ENCODE assay signal across 28 mouse cellular contexts in genomic region chr1:52702738-52703491, GRCm38 (mm10). TPM values are rescaled to one million over a fixed set of nuclear protein-coding genes. Genes with fewer than 3 reads are reported as not detected.
DNase-seq lines count a peak whose midpoint lies in the region; ATAC-seq and TF ChIP-seq lines count a peak whose summit lies in the region.
"Had no signal": no experiment of that assay in that cellular context is flagged by ENCODE, and none has a peak within 500 bp of the region (broad histone marks: within the 10 kb centered on the region; RNA-seq: fewer than 3 reads in every experiment).

No protein-coding gene starts in this region.

- peak; percentile 89 for ATAC-seq in common myeloid progenitor, adult 5-6 weeks (replicated peaks; ENCODE audit: low read depth, poor library complexity, severe bottlenecking)
- peak; percentile 78 for ATAC-seq in monocyte, adult 5-6 weeks (replicated peaks; ENCODE audit: insufficient number of reproducible peaks, low FRiP score, low TSS enrichment, poor library complexity, severe bottlenecking)
- ATAC-seq in hindbrain, embryonic 11.5 days (ENCODE audit: low FRiP score): no peak
- ATAC-seq: forebrain, embryonic 15.5 days; liver, embryonic 12.5 days had no signal

- TF ChIP-seq POLR2A in MEL (IDR thresholded peaks at IDR 0.05; ENCODE audit: control insufficient read depth in 1 of 2, insufficient read depth in 1 of 2, low read depth in 1 of 2, low read length in 2 of 2, poor library complexity in 1 of 2): no peak

- H3K27me3 ChIP-seq in MEL (ENCODE audit: control insufficient read depth in 1 of 2, insufficient read depth in 2 of 2, low read length in 2 of 2): no peaks in the 10 kb centered on the region
- no peaks in the 10 kb centered on the region for H3K27me3 ChIP-seq in hindbrain, embryonic 11.5 days (ENCODE audit: control insufficient read depth, insufficient read depth, low read length)
- H3K27me3 ChIP-seq: CH12.LX; forebrain, embryonic 15.5 days; heart, embryonic 12.5 days; hindbrain, embryonic 13.5 days; kidney, embryonic 15.5 days; limb, embryonic 12.5 days; liver, embryonic 12.5 days; neural tube, embryonic 12.5 days had no signal

- no peak overlapping the region for H3K4me3 ChIP-seq in layer of hippocampus, adult 2 months
- H3K4me3 ChIP-seq in MEL (ENCODE audit: control insufficient read depth in 1 of 2, insufficient read depth in 1 of 2, low read depth in 2 of 2, low read length in 2 of 2): no peak overlapping the region
- no peak overlapping the region for H3K4me3 ChIP-seq in hindbrain, embryonic 11.5 days (ENCODE audit: low read depth, low read length)
- H3K4me3 ChIP-seq: forebrain, embryonic 15.5 days; heart, embryonic 12.5 days; hindbrain, embryonic 13.5 days; kidney, embryonic 15.5 days; limb, embryonic 12.5 days; liver, embryonic 12.5 days; midbrain, embryonic 10.5 days; neural tube, embryonic 12.5 days had no signal

- no peaks in the 10 kb centered on the region for H3K79me2 ChIP-seq in MEL (ENCODE audit: control insufficient read depth, insufficient read depth, low read length, poor library complexity)

- peak overlapping the region; percentile 28; the same call in 1 of the 2 replicates for H3K27ac ChIP-seq in layer of hippocampus, adult 2 months
- H3K27ac ChIP-seq in MEL (ENCODE audit: control insufficient read depth, low read depth, low read length): no peak overlapping the region
- H3K27ac ChIP-seq in hindbrain, embryonic 11.5 days (ENCODE audit: low read depth, low read length): no peak overlapping the region
- H3K27ac ChIP-seq: forebrain, embryonic 15.5 days; hindbrain, embryonic 13.5 days; kidney, embryonic 15.5 days; limb, embryonic 12.5 days; liver, embryonic 12.5 days; midbrain, embryonic 10.5 days; neural tube, embryonic 12.5 days had no signal

- no peak for TF ChIP-seq RAD21 in MEL (IDR thresholded peaks at IDR 0.05; ENCODE audit: low read depth, low read length)

- H3K4me1 ChIP-seq in MEL (ENCODE audit: control insufficient read depth in 1 of 2, insufficient read depth in 2 of 2, low read length in 2 of 2): peaks cover 10 to 14% of the 10 kb centered on the region in 2 experiments
- no peaks in the 10 kb centered on the region for H3K4me1 ChIP-seq in hindbrain, embryonic 11.5 days (replicated peaks; ENCODE audit: control insufficient read depth, insufficient read depth, low read length)
- H3K4me1 ChIP-seq: forebrain, embryonic 15.5 days; heart, embryonic 12.5 days; kidney, embryonic 15.5 days; limb, embryonic 12.5 days; liver, embryonic 12.5 days; midbrain, embryonic 10.5 days; neural tube, embryonic 12.5 days had no signal

- no peak for TF ChIP-seq CTCF in layer of hippocampus, adult 2 months (conservative IDR thresholded peaks at IDR 0.05)
- no peak for TF ChIP-seq CTCF in MEL (IDR thresholded peaks at IDR 0.05 in 2 of 3, conservative IDR thresholded peaks at IDR 0.05 in 1 of 3; ENCODE audit: control insufficient read depth in 1 of 3, insufficient read depth in 1 of 3, low read depth in 2 of 3, low read length in 3 of 3, poor library complexity in 1 of 3, severe bottlenecking in 1 of 3)

- 84% methylated on average over 7 of the region's 7 CpGs for WGBS in hindbrain, embryonic 11.5 days

- TF ChIP-seq EP300 in MEL (IDR thresholded peaks at IDR 0.05; ENCODE audit: low read depth in 1 of 2, low read length in 2 of 2): no peak

- no peak for DNase-seq in layer of hippocampus, adult 2 months (ENCODE audit: low spot score in 2 of 2)
- DNase-seq in layer of hippocampus, postnatal 10 days (ENCODE audit: low spot score in 2 of 2): no peak
- peak; percentile 43 for DNase-seq in MEL (ENCODE audit: low read depth, low spot score)
- DNase-seq in hindbrain, embryonic 11.5 days (ENCODE audit: low spot score): no peak
- DNase-seq in layer of hippocampus, adult 11-12 months (ENCODE audit: low spot score): no peak
- DNase-seq: adrenal gland, postnatal 25 days; B cell, adult 2 months; cerebellum, adult 11-12 months; cerebellum, postnatal 14 days; gastrocnemius, postnatal 14 days; heart, adult 18-20 months; heart, postnatal 14 days; kidney, adult 11 months; kidney, postnatal 36 days; lung, adult 2 months; lung, postnatal 36 days had no signal

- H3K36me3 ChIP-seq in MEL (ENCODE audit: control insufficient read depth in 1 of 2, insufficient read depth in 2 of 2, low read length in 2 of 2): peaks cover 0 to 21% of the 10 kb centered on the region in 2 experiments; a peak in 2 of 4 replicates
- H3K36me3 ChIP-seq in hindbrain, embryonic 11.5 days (ENCODE audit: control insufficient read depth, insufficient read depth, low read length): no peaks in the 10 kb centered on the region
- H3K36me3 ChIP-seq: G1E; heart, embryonic 12.5 days; kidney, embryonic 15.5 days; limb, embryonic 12.5 days; liver, embryonic 12.5 days; midbrain, embryonic 10.5 days; neural tube, embryonic 12.5 days had no signal

- H3K4me2 ChIP-seq in hindbrain, embryonic 11.5 days (replicated peaks; ENCODE audit: low read depth, low read length): no peak overlapping the region
- H3K4me2 ChIP-seq: forebrain, embryonic 15.5 days; heart, embryonic 12.5 days; hindbrain, embryonic 13.5 days; kidney, embryonic 15.5 days; limb, embryonic 12.5 days; liver, embryonic 12.5 days; neural tube, embryonic 12.5 days had no signal

- H3K9ac ChIP-seq in MEL (ENCODE audit: control insufficient read depth, low read depth, low read length, poor library complexity, severe bottlenecking): no peak overlapping the region
- no peak overlapping the region for H3K9ac ChIP-seq in hindbrain, embryonic 11.5 days (ENCODE audit: low read depth, low read length)
- H3K9ac ChIP-seq: forebrain, embryonic 15.5 days; heart, embryonic 12.5 days; hindbrain, embryonic 13.5 days; kidney, embryonic 15.5 days; limb, embryonic 12.5 days; liver, embryonic 12.5 days; neural tube, embryonic 12.5 days had no signal

- H3K9me3 ChIP-seq in MEL (replicated peaks; ENCODE audit: insufficient read depth, low read length): no peaks in the 10 kb centered on the region
- no peaks in the 10 kb centered on the region for H3K9me3 ChIP-seq in hindbrain, embryonic 11.5 days (ENCODE audit: control insufficient read depth, low read length)
- H3K9me3 ChIP-seq: forebrain, embryonic 15.5 days; G1E; heart, embryonic 12.5 days; hindbrain, embryonic 13.5 days; kidney, embryonic 15.5 days; limb, embryonic 12.5 days; liver, embryonic 12.5 days; midbrain, embryonic 10.5 days; neural tube, embryonic 12.5 days had no signal

TF ChIP-seq in MEL, 35 proteins besides CTCF, POLR2A, EP300 and RAD21:
- TF ChIP-seq MYB (IDR thresholded peaks at IDR 0.05; ENCODE audit: low read depth, low read length) (no peak), USF2 (IDR thresholded peaks at IDR 0.05; ENCODE audit: borderline replicate concordance in 1 of 2, insufficient read depth in 1 of 2, low read depth in 1 of 2, low read length in 2 of 2) (no peak), SMC3 (IDR thresholded peaks at IDR 0.05; ENCODE audit: low read depth, low read length) (no peak), MAFK (IDR thresholded peaks at IDR 0.05; ENCODE audit: borderline replicate concordance, low read depth, low read length) (no peak), UBTF (IDR thresholded peaks at IDR 0.05; ENCODE audit: borderline replicate concordance, insufficient read depth, low read depth, low read length) (no peak), ZMIZ1 (IDR thresholded peaks at IDR 0.05; ENCODE audit: low read depth, low read length) (no peak), POLR2AphosphoS2 (IDR thresholded peaks at IDR 0.05; ENCODE audit: low read length) (no peak), USF1 (IDR thresholded peaks at IDR 0.05; ENCODE audit: low read depth, low read length) (no peak), ELF1 (IDR thresholded peaks at IDR 0.05; ENCODE audit: low read depth, low read length) (no peak), NELFE (IDR thresholded peaks at IDR 0.05; ENCODE audit: low read depth, low read length) (no peak), TCF12 (IDR thresholded peaks at IDR 0.05; ENCODE audit: low read depth, low read length) (no peak), TAL1 (IDR thresholded peaks at IDR 0.05; ENCODE audit: low read length) (no peak), ZC3H11A (IDR thresholded peaks at IDR 0.05; ENCODE audit: low read depth, low read length) (no peak), CHD1 (IDR thresholded peaks at IDR 0.05; ENCODE audit: low read depth, low read length) (no peak), MXI1 (IDR thresholded peaks at IDR 0.05; ENCODE audit: low read depth, low read length) (no peak), TBP (IDR thresholded peaks at IDR 0.05; ENCODE audit: low read depth, low read length) (no peak)

RNA-seq across cellular contexts. Expression of gene Mfsd6, which starts 24.3 kb away (rescaled TPM):
- 10 to 100 TPM; 76.7 to 79.9 TPM for total RNA-seq in layer of hippocampus, adult 2 months (2021)
- total RNA-seq in layer of hippocampus, postnatal 10 days (2021): 10 to 100 TPM; 68.2 to 69.5 TPM
- total RNA-seq in MEL (2012; rRNA removed): 2.9 and 4.3 TPM in 2 replicates
- polyA plus RNA-seq in MEL (2012; ENCODE audit: insufficient read depth in 1 of 2, insufficient read length in 2 of 2, low read depth in 1 of 2, low replicate concordance in 2 of 2, missing spikeins in 1 of 2): 1 to 10 TPM in 1 of 2 experiments, not detected in 1; 6.4 TPM
- 6.8 and 14.7 TPM in 2 replicates for total RNA-seq in common myeloid progenitor, adult 5-6 weeks (2017)
- total RNA-seq in monocyte, adult 5-6 weeks (2017): 37.3 to 47.3 TPM (median 46.8 TPM) in 3 replicates
- 5.0 and 6.6 TPM in 2 replicates for polyA plus RNA-seq in hindbrain, embryonic 11.5 days (2014; fragmentation: Nextera tagmentation; extraction: Ambion mirVana)
